Mouse (Mus musculus): ENCODE results near the gene Arhgap19.

- no peak for TF ChIP-seq EP300 (IDR thresholded peaks at IDR 0.05; ENCODE audit: insufficient read depth, low read depth, low read length)
- TF ChIP-seq POLR2A (IDR thresholded peaks at IDR 0.05; ENCODE audit: insufficient read depth, low read length) = no peak
- no peak for TF ChIP-seq CTCF (IDR thresholded peaks at IDR 0.05; ENCODE audit: low read depth, low read length)
Observed at GRCm38 (mm10) chr19:41794901-41795300, 6.9 kb downstream of the Arhgap19 start.
